Mouse (Mus musculus) brain, embryonic 14.5 days (tissue): ENCODE data around the gene Asb6. TPM values are rescaled to one million over a fixed set of nuclear protein-coding genes. Genes with fewer than 3 reads are reported as not detected.

Experiments used
- DNase-seq: peaks from one replicate; pipeline ENCODE4 v3.0.0-alpha.2; 2011; ENCODE audit warnings: low read depth
- CTCF ChIP-seq: fragments of 200-500 bp; IDR thresholded peaks from 2 replicates; pipeline ENCODE4 v1.5.1; 2012; ENCODE audit warnings: inconsistent platforms, mild to moderate bottlenecking, moderate library complexity, borderline replicate concordance; ENCODE audit not compliant: insufficient read depth, insufficient read length; ENCODE audit errors: extremely low read depth
- POLR2A ChIP-seq: fragments of 200-500 bp; IDR thresholded peaks from 2 replicates; pipeline ENCODE4 v1.6.1; 2012; ENCODE audit warnings: mild to moderate bottlenecking, inconsistent platforms, borderline replicate concordance; ENCODE audit not compliant: poor library complexity, insufficient read depth, insufficient read length, severe bottlenecking; ENCODE audit errors: extremely low read depth
- polyA plus RNA-seq: library from polyadenylated mRNA; depleted of rRNA; stranded (reverse); fragments of >200 nt; gene quantifications from 2 replicates; pipeline ENCODE4 v1.2.3, GENCODE M21; 2012; rRNA removed

Gene Asb6
- polyA plus RNA-seq, 1 experiment, result 51.0 TPM

DNA sequence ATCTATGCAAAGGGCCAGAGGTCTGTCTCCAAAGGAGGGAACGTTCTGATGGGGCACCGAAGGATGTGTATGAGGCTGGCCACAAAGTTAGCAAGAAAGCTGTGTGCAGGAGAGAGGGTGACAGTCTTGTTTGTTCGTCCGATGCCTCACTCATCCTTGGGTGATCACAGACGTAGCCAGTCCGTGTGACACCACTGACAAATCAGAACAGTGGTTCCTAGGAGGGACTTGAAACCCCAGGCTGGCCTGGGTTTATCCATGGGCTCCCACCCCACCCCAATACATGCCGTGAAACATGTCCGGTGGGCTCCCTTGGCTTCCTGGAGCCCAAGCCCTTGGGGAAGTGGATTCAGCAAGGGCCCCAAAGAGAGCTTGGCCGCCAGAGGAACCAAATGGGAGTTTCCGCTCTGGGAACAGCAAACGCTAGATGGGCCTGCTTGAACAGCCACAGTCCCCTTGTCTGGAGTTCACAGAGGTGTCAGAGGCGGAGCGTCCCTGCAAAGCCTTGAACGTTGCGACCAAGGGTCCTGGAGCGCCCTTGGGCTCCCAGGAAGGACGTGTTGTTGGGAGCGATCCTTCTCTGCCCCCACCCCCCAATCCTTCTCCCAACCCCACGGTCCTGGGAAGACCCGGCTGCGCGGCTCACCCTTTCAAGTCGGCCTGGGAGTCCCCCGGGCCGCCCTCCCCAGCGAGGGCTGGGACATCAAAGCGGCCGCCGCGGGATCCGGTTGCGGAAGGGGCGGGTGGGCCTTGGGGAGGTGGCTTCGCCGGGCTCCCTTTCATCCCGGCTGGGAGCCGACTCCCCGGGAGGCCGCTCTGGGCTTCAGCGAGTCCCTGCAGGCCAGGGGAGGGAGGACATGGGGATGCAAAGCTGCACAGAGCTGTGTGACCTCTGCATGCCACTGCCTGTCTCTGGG lies 45.8 kb downstream of the Asb6 start:
- no peak for TF ChIP-seq POLR2A
- peak; percentile 23; the same call in 1 of the 2 replicates for TF ChIP-seq CTCF
- DNase-seq, result peak; percentile 53

DNA sequence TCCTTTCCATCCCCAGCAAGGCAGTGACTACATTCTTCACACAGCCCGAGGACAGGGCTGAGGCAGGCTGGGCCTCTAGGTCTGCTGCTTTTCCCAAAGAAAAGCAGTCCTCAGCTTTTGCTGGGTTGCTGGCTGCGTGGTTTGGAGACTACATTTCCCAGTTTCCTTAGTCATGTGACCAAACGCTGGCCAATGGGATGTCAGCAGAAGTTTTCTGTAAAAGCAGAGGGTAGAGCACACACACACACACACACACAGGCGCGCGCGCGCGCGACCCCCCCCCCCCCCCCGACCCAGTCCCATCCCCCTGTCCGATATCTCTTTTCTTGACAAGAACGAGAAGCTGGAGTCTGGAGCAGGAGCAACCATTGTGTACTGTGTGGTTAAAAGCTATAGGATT lies 46.8 kb downstream of the Asb6 start:
- no peak for TF ChIP-seq POLR2A
- no peak for TF ChIP-seq CTCF

GRCm38 (mm10) chr2:30782312-30783290 lies 47.5 kb downstream of the Asb6 start:
- no peak for DNase-seq
- TF ChIP-seq CTCF, result no peak
- TF ChIP-seq POLR2A, result no peak

More for the DNA sequence above, 46.8 kb downstream of the Asb6 start:
- peak; percentile 92 for DNase-seq

DNA sequence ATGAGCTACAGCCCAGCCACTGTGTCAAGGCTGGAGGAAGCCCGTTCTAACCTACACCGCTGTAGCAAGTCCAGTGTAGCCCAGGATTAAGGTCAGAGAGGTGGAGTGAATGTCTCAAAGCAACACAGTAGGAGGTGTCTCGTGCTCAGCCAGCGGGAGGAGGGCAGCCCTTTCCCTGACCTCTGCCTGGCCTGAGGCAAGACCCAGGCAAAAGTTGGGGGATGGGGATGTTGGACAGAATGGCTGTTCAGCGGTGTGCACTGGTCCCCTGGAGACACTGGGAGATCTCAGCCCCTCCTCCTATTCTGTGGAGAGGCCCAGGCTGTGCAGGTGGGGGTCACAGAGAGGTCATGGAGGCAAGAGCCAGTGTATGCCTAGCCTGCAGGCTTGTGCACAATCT lies 50.9 kb downstream of the Asb6 start:
- no peak for TF ChIP-seq POLR2A
- TF ChIP-seq CTCF, result no peak
- DNase-seq, result no peak

- TF ChIP-seq CTCF, result no peak
- no peak for TF ChIP-seq POLR2A
- no peak for DNase-seq
These were observed 51.9 kb downstream of the Asb6 start for GRCm38 (mm10) chr2:30778235-30778634.

GRCm38 (mm10) chr2:30777266-30777665 lies 52.9 kb downstream of the Asb6 start:
- TF ChIP-seq CTCF (no peak), POLR2A (no peak)
- DNase-seq, result no peak

DNA sequence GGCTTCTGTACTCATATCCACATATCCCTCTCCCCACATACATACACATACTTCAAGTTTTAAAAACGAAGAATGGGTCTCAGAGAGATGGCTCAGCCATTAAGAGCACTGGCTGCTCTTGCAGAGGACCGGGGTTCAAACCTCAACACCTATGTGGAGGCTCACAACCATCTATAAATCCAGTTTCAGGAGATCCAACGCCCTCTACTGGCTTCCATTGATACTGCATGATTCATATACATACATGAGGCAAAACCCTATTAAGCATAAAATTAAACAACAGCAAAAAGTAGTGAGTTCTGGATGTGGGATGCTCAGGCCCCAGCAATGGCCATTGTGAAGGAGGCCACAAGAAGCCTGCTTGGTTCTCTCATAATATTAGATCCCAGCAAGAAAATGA lies 54.2 kb downstream of the Asb6 start:
- no peak for DNase-seq
- TF ChIP-seq POLR2A (no peak), CTCF (peak; percentile 8; the same call in 1 of the 2 replicates)

GRCm38 (mm10) chr2:30773313-30774005 lies 56.7 kb downstream of the Asb6 start:
- no peak for DNase-seq
- TF ChIP-seq CTCF (no peak), POLR2A (no peak)

Other genes with a start within 250 kb of the Asb6 start
- 0.57 and 0.72 TPM in 2 replicates for gene Cstad, start 235.3 kb downstream of the Asb6 start, polyA plus RNA-seq
- 1.9 and 3.2 TPM in 2 replicates for gene 1700001O22Rik, start 26.7 kb downstream of the Asb6 start, polyA plus RNA-seq
- 72.3 and 98.7 TPM in 2 replicates for gene Ntmt1, start 22.5 kb downstream of the Asb6 start, polyA plus RNA-seq
- 10.8 and 13.6 TPM in 2 replicates for gene Prrx2, start 4.6 kb upstream of the Asb6 start, polyA plus RNA-seq
- gene Ptges, start 99.5 kb upstream of the Asb6 start, polyA plus RNA-seq, result 3.8 and 4.7 TPM in 2 replicates
- 32.0 and 37.6 TPM in 2 replicates for gene Tor1b, start 122.6 kb upstream of the Asb6 start, polyA plus RNA-seq
- 66.9 and 79.1 TPM in 2 replicates for gene Tor1a, start 137.6 kb upstream of the Asb6 start, polyA plus RNA-seq
- 69.0 and 72.0 TPM in 2 replicates for gene BC005624, start 151.9 kb upstream of the Asb6 start, polyA plus RNA-seq
- 41.8 and 42.5 TPM in 2 replicates for gene Usp20, start 151.9 kb upstream of the Asb6 start, polyA plus RNA-seq